Mouse (Mus musculus) activated CD4-positive, CD25-positive, alpha-beta regulatory T cell, adult 4 months (primary cell): Measurements from ENCODE around the gene Micu1. TPM values are rescaled to one million over a fixed set of nuclear protein-coding genes. Genes with fewer than 3 reads are reported as not detected.

Experiments used
- ATAC-seq: one replicate; pipeline ENCODE4 v1.8.0; 2017
- polyA plus RNA-seq, 2 experiments: library from polyadenylated mRNA; unstranded; fragments of 100-300 nt; shearing (Covaris generic); gene quantifications; one replicate each; pipeline ENCODE4 v1.2.1; 2017

Gene Micu1
- polyA plus RNA-seq, 2 experiments from 2014 or later: 37.4 to 44.5 TPM

DNA sequence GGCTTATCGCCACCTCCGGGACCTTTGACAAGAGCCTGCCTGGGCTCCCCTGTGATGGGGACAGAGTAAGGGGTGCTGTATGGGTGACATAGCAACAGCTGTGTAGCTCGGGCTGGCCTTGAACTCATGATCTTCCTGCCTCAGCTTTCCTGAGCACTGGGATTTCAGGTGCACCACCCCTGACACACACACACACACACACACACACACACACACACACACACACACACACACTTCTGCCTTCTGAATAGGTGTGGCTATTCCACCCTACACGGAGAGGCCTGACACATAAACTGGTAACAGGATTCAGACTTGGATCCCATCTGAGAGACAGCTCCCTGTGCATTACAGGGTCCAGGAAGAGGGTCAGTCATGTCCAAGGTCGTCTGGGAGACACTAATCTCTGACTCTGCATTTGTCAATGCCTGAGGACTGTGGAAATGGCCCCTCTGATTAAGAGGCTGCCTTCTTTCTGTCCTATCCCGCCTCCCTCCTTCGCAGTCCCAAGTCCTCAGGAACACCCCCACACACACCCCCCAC is 206.6 kb downstream of the Micu1 start:
- ATAC-seq: no peak

- no peak for ATAC-seq
These were observed 207.1 kb downstream of the Micu1 start for GRCm38 (mm10) chr10:59909357-59909847.

- ATAC-seq: peak; percentile 48
These were observed 208.8 kb downstream of the Micu1 start for GRCm38 (mm10) chr10:59911091-59911490.

- no peak for ATAC-seq
These were observed 209.4 kb downstream of the Micu1 start for GRCm38 (mm10) chr10:59911561-59912198.

Other genes with a start within 250 kb of the Micu1 start
- not detected for gene Gm10322, start 86.4 kb upstream of the Micu1 start, polyA plus RNA-seq
- gene Mcu, start 85.8 kb upstream of the Micu1 start, polyA plus RNA-seq: 10 to 100 TPM; 23.2 to 30.5 TPM
- gene Dnajb12, start 177.1 kb downstream of the Micu1 start, polyA plus RNA-seq: 10 to 100 TPM; 18.4 to 20.7 TPM
- gene Ddit4, start 249.4 kb downstream of the Micu1 start, polyA plus RNA-seq: 10 to 100 TPM; 17.5 to 31.2 TPM